Mouse (Mus musculus) midbrain, postnatal 0 days (tissue): Measurements from ENCODE around the gene Ctsd. TPM values are rescaled to one million over a fixed set of nuclear protein-coding genes. Genes with fewer than 3 reads are reported as not detected.

ENCODE experiments used
- ATAC-seq: fragments of 200-750 bp; cut with Nextera tagmentation; 2 replicates; pipeline ENCODE4 v1.8.0; 2017; ENCODE audit warnings: moderate number of reproducible peaks, mild to moderate bottlenecking, moderate TSS enrichment, moderate library complexity; ENCODE audit not compliant: low FRiP score
- DNase-seq: peaks from one replicate; pipeline ENCODE4 v3.0.0-alpha.2; 2015; ENCODE audit warnings: low spot score
- H3K27ac ChIP-seq: fragments of 300-500 bp; sonication (generic); 2 replicates; pipeline ENCODE4 v1.5.1; 2014; ENCODE audit warnings: low read depth, mild to moderate bottlenecking, low read length, mixed read lengths
- H3K27me3 ChIP-seq: fragments of 300-500 bp; sonication (generic); 2 replicates; pipeline ENCODE4 v1.6.1; 2014; ENCODE audit warnings: low read length, control low read depth, mixed read lengths; ENCODE audit not compliant: insufficient read depth
- H3K36me3 ChIP-seq: fragments of 300-500 bp; sonication (generic); 2 replicates; pipeline ENCODE4 v1.6.1; 2014; ENCODE audit warnings: low read length, control low read depth, mixed read lengths; ENCODE audit not compliant: insufficient read depth
- H3K4me1 ChIP-seq: fragments of 300-500 bp; sonication (generic); 2 replicates; pipeline ENCODE4 v1.6.1; 2014; ENCODE audit warnings: mild to moderate bottlenecking, control low read depth, antibody characterized with exemption, low read length, mixed read lengths; ENCODE audit not compliant: insufficient read depth
- H3K4me2 ChIP-seq: fragments of 300-500 bp; sonication (generic); 2 replicates; pipeline ENCODE4 v1.6.1; 2014; ENCODE audit warnings: low read depth, mild to moderate bottlenecking, low read length, mixed read lengths; ENCODE audit not compliant: poor library complexity, severe bottlenecking
- H3K4me3 ChIP-seq: fragments of 300-500 bp; sonication (generic); 2 replicates; pipeline ENCODE4 v1.5.1; 2014; ENCODE audit warnings: low read depth, mild to moderate bottlenecking, low read length, moderate library complexity
- H3K9ac ChIP-seq: fragments of 300-500 bp; sonication (generic); replicated peaks from 2 replicates; pipeline ENCODE4 v1.6.1; 2014; ENCODE audit warnings: mild to moderate bottlenecking, low read length, moderate library complexity, mixed read lengths; ENCODE audit not compliant: poor library complexity, severe bottlenecking
- H3K9me3 ChIP-seq: fragments of 300-500 bp; sonication (generic); 2 replicates; pipeline ENCODE4 v1.6.1; 2016; ENCODE audit warnings: low read length, control low read depth
- CTCF ChIP-seq: IDR thresholded peaks from 2 replicates; pipeline ENCODE4 v1.5.1; 2016; ENCODE audit warnings: antibody characterized with exemption, mild to moderate bottlenecking
- WGBS: fragments of 180-500 bp; shearing (Covaris S2); extraction: QIAGEN DNeasy Blood & Tissue Kit; methylation state at CpG from one replicate; pipeline ENCODE4 v1.1.7; 2014; 5-methylcytosine and 5-hydroxymethylcytosine counted together
- polyA plus RNA-seq: library from polyadenylated mRNA; unstranded; fragments of >200 nt; fragmentation: Nextera tagmentation; extraction: Ambion mirVana; gene quantifications from 2 replicates; pipeline ENCODE4 v1.2.1, GENCODE M21; 2015
- total RNA-seq: library from RNA; depleted of rRNA; stranded (reverse); fragments of >200 nt; gene quantifications from 2 replicates; pipeline ENCODE4 v1.2.3, GENCODE M21; 2014

Ctsd gene
- total and polyA plus RNA-seq, 2 experiments from 2014 or later: 320 to 652 TPM

DNA sequence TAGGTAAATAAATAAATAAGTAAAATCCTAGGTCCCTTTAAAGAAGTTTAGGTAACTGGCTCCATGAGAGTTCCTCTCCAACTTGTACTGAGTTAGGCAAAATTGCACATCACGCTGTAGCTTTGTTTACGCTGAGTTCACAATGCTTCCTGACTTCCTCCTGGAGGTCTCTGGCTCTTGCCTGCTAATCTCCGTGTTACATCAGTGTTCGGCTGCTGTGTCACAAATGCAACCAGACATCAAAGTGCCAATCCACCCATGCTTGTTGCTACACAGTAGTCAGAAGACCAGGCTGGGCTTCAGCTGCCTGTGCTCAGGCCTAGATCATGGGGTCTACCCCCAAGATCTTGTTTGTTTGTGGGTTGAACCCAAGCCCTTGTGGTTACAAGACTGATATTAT, 15.8 kb upstream of the Ctsd start:
- H3K9me3 ChIP-seq: no peaks in the 10 kb centered on the region
- no peak overlapping the region for H3K4me3 ChIP-seq
- no peaks in the 10 kb centered on the region for H3K27me3 ChIP-seq
- H3K9ac ChIP-seq: no peak overlapping the region
- no peaks in the 10 kb centered on the region for H3K36me3 ChIP-seq
- no peak for DNase-seq
- no peak overlapping the region for H3K4me2 ChIP-seq
- H3K27ac ChIP-seq: no peak overlapping the region
- no peak for ATAC-seq
- no peak for TF ChIP-seq CTCF
- no peaks in the 10 kb centered on the region for H3K4me1 ChIP-seq
- WGBS: 86% methylated on average over 4 of the region's 4 CpGs

DNA sequence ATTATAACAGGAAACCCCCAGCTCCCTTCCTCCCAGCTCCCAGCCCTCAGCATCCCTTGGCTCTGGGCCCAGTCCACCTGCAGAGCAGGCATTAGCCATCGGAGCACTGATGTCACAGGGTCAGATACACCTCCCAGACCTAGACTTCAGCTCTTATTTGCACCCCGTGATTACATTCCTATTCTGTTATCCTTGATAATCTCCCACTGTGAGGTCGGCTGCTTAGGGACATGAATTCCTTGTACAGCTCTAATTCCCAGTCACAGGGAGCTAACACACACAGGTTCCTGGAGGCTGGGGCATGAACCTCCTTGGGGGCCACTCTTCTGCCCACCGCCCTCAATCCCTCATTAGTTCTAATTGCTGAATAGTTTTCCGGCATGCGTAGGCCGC, 12.9 kb upstream of the Ctsd start:
- no peak overlapping the region for H3K4me3 ChIP-seq
- no peak for TF ChIP-seq CTCF

DNA sequence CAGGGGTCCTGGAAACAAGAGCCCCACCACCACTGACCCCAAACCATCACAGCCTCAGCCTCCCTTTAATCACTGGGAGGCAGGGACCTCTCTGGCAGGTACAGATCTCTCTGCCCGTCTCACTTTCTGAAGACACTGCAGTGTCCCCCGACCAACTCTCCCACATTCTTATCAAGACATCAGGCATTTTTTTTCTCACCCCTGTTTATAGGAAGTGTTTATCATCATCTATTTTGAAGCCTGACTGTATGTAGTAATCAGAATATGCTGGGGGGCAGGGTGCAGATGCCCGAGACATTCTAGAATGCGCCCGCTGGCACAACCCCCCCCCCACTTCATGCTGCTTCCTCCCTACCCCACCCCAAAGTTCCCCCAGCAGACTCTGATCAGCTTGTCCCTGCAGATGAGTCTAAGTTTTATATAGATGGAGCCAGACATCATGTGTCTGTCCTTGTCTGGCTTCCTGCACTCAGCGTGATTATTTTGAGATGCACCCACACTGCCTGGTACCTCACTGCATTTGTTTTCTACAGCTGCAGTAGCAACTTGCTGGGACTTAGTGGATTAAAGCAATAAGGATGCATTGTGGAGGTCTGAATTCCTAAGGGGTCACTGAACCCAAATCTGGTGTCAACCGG, 12.4 kb upstream of the Ctsd start:
- 53% methylated on average over 7 of the region's 7 CpGs for WGBS

More for the DNA sequence above, 12.9 kb upstream of the Ctsd start:
- H3K4me2 ChIP-seq: no peak overlapping the region
- H3K4me1 ChIP-seq: no peaks in the 10 kb centered on the region
- 30% methylated on average over 7 of the region's 7 CpGs for WGBS
- no peak for DNase-seq
- ATAC-seq: no peak
- H3K27me3 ChIP-seq: no peaks in the 10 kb centered on the region
- no peaks in the 10 kb centered on the region for H3K36me3 ChIP-seq
- H3K9ac ChIP-seq: no peak overlapping the region
- no peak overlapping the region for H3K27ac ChIP-seq
- no peaks in the 10 kb centered on the region for H3K9me3 ChIP-seq

DNA sequence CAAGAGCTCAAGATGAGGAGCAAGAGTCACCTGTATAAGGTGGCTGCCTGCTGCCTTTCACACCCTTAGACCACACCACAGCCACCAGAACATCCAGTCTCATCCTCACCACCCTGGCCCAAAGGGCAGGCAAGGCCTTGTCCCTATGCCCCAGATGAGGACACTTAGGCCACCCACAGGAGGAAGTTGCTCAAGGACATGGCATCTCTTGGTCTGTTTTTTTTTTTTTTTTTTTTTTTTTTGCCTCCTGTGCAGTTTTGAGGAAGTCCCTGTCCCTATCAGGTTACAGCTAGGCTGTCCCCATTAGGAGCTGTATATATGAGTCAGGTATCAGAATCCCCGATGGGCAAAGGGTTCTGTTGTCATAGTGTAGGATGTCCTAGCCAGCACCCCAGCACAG, 11.4 kb upstream of the Ctsd start:
- H3K27ac ChIP-seq: no peak overlapping the region
- no peaks in the 10 kb centered on the region for H3K4me1 ChIP-seq

More for the DNA sequence above, 12.4 kb upstream of the Ctsd start:
- no peak overlapping the region for H3K9ac ChIP-seq
- no peak overlapping the region for H3K4me3 ChIP-seq
- H3K27me3 ChIP-seq: no peaks in the 10 kb centered on the region
- no peak for DNase-seq
- no peak for ATAC-seq
- H3K4me1 ChIP-seq: no peaks in the 10 kb centered on the region
- H3K4me2 ChIP-seq: no peak overlapping the region
- H3K27ac ChIP-seq: no peak overlapping the region
- no peaks in the 10 kb centered on the region for H3K36me3 ChIP-seq
- H3K9me3 ChIP-seq: no peaks in the 10 kb centered on the region
- no peak for TF ChIP-seq CTCF

DNA sequence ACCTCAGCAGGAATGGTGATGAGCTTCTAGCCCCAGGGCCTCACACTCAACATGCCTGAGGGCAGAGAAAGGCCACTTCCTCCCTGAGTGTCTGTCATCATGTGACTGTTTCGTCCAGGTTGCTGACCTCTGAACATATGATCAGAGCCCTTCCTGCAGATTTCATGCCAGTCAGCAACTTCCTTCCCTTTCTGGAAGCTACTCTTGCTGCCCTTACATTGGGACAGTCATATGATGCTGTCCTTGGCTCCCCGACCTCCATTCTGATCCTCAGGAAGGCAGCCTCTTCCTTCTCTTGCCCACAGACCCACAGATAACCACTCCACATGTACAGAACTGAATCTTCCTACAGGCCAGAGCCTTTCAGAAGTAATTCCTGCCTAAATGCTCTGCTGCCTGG, 10.2 kb upstream of the Ctsd start:
- ATAC-seq (no peak), DNase-seq (no peak)
- Histone ChIP-seq H3K4me2 (no peak overlapping the region), H3K4me1 (no peaks in the 10 kb centered on the region), H3K27ac (no peak overlapping the region), H3K9ac (no peak overlapping the region), H3K9me3 (no peaks in the 10 kb centered on the region), H3K36me3 (no peaks in the 10 kb centered on the region), H3K27me3 (no peaks in the 10 kb centered on the region), H3K4me3 (no peak overlapping the region)
- TF ChIP-seq CTCF: no peak
- 64% methylated on average over 2 of the region's 2 CpGs for WGBS

More for the DNA sequence above, 11.4 kb upstream of the Ctsd start:
- Histone ChIP-seq H3K4me2 (no peak overlapping the region), H3K9ac (no peak overlapping the region), H3K36me3 (no peaks in the 10 kb centered on the region), H3K4me3 (no peak overlapping the region), H3K27me3 (no peaks in the 10 kb centered on the region), H3K9me3 (no peaks in the 10 kb centered on the region)
- DNase-seq (no peak), ATAC-seq (no peak)
- no peak for TF ChIP-seq CTCF
- 78% methylated on average over 1 of the region's 1 CpGs for WGBS

DNA sequence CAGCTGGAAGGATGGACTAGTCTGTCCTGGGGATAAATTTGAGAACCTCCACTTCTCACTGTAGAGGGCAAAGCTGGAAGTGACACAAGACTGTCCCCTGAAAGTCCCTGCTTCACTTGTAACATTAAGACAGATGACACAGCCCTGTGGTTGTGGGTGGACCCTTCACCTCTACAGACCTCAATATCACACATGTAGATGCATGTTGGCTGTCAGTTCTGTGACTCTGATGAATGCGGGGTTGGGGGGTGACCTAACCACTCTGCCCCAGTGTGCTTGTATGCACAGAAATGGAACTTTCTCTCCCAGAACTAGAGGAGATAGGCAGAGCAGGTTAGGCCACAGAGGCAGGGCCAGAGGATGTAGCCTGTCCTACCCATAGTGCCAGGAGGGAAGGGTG, 8.8 kb upstream of the Ctsd start:
- no peak overlapping the region for H3K9ac ChIP-seq
- ATAC-seq (no peak), DNase-seq (no peak)
- H3K27ac ChIP-seq: no peak overlapping the region
- no peak for TF ChIP-seq CTCF
- whole genome bisulfite sequencing: 91% methylated on average over 1 of the region's 1 CpGs
- no peaks in the 10 kb centered on the region for H3K27me3 ChIP-seq
- no peaks in the 10 kb centered on the region for H3K36me3 ChIP-seq
- no peak overlapping the region for H3K4me2 ChIP-seq
- H3K9me3 ChIP-seq: no peaks in the 10 kb centered on the region
- H3K4me1 ChIP-seq: no peaks in the 10 kb centered on the region
- H3K4me3 ChIP-seq: no peak overlapping the region
